Mouse (Mus musculus) inflammation-experienced regulatory T-cells, adult 6 months (primary cell): ENCODE data around the gene Grid1. TPM values are rescaled to one million over a fixed set of nuclear protein-coding genes. Genes with fewer than 3 reads are reported as not detected.

Experiments used
- ATAC-seq: one replicate; pipeline ENCODE4 v1.8.0; 2017
- polyA plus RNA-seq, 3 experiments: library from polyadenylated mRNA; unstranded; fragments of 100-300 nt; shearing (Covaris generic); gene quantifications; one replicate each; pipeline ENCODE4 v1.2.1; 2017

The Grid1 gene
- polyA plus RNA-seq, 3 experiments from 2014 or later = not detected

DNA sequence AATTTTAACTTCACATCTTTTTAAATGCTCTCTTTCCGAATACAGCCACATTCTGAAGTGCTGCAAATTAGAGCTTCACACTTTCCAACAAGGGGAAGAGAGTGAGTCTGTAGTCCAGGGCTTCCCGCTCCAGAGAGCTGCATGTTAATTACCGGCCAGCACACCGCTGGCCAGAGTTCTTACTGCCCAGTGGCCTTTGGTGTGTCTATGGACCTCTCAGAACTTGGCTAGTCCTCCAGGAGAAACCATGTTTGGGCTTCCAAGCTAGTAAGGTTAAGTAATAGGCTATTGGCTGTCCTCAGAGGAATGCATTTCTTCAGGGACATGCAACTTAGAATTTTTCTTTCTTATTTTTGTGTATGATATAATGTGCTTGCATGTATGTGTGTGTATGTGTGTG, 301.0 kb downstream of the Grid1 start:
- ATAC-seq = no peak

GRCm38 (mm10) chr14:35122111-35122510, 302.2 kb downstream of the Grid1 start:
- ATAC-seq = no peak

DNA sequence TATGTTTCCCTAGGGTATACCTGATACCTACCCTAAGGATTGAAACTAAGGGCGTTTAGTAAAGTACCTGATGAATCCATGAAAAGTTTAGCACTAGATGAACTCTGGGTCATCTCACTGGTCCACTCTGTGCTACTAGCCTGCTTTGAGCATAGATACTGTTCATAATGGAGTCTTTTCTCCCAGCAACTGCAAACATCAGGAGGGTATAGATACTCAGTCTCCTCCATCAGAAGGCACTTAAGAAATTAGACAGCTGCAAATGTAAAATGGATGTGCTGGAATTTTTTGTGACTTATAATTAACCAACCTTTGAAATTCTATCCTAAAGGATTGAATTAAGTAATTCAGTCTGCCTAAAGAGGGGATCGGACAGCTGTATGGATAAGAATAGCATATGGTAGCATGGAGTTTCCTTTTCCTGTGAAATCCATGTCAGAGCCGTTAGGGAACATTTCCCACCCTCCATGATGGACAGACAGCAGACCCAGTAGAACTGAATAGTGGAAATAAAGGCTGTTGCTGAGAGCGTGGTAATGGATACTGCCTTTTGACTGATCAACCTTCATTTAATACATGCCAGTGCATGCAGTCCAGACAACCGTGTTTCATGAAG, 303.5 kb downstream of the Grid1 start:
- no peak for ATAC-seq

GRCm38 (mm10) chr14:35127616-35128015, 307.7 kb downstream of the Grid1 start:
- no peak for ATAC-seq

GRCm38 (mm10) chr14:35135056-35135455, 315.1 kb downstream of the Grid1 start:
- no peak for ATAC-seq

- ATAC-seq = no peak
These were observed 318.2 kb downstream of the Grid1 start for GRCm38 (mm10) chr14:35138069-35138468.

DNA sequence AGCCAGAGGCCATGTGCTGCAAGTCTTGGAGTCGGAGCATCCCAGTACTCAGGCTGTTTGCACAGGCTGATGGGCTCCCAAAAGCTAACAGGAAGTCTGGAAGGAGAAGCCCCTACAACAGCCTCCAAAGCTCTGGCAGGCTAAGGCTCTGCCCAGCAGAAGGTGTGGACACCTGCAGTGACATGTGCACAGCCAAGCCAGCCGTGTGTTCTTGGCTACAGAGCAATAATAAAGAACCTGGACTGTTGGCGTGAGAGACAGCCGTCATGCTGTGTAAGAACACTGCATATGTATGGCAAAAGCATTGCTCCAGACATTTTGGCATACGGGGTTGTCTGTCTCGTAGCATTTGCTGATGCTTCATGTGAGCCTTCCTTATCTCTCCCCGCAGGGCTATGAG, 319.9 kb downstream of the Grid1 start:
- ATAC-seq = no peak

DNA sequence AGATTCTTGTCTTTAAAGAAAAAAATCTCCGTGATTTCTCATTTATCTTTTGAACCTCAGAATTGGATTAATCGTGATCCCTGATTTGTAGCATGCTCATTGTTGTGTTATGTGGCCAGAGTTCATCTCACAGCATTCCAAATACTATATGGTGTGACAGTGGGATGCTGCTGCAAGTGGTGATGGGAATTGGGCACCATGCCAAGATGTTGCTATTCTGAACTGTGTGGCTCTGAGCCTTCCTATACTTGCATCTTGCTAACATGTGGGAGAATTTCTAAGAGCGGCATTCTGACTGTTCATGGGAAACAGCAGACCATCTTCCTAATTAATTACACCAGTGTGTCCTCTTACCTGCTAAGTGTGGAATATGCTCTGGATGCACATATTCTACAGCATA, 332.5 kb downstream of the Grid1 start:
- no peak for ATAC-seq

- ATAC-seq = no peak
These were observed 333.9 kb downstream of the Grid1 start for GRCm38 (mm10) chr14:35153701-35154277.

DNA sequence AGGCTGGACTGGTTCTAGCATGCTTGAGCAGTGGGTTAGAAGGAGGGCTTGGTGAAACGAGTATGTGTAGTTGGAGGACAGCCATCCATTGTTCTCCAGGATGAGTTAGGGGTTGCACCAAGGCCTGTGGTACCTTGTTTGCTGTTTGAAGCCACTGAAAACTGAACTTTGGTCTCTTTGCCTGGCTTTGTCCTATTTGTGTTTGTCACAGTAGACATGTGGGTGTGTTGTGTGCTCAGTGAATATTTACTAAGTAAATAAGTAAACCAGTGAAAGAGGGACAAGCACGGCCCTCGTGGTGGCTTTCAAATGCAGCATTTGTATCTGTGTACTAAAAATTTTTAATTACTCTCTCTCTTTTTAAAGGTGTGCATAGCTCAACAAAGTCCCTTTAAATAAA, 334.5 kb downstream of the Grid1 start:
- no peak for ATAC-seq

- no peak for ATAC-seq
These were observed 337.3 kb downstream of the Grid1 start for GRCm38 (mm10) chr14:35157069-35157655.

GRCm38 (mm10) chr14:35159296-35159695, 339.4 kb downstream of the Grid1 start:
- ATAC-seq = no peak

GRCm38 (mm10) chr14:35167451-35167850, 347.5 kb downstream of the Grid1 start:
- ATAC-seq = no peak

GRCm38 (mm10) chr14:35173861-35174260, 354.0 kb downstream of the Grid1 start:
- no peak for ATAC-seq

DNA sequence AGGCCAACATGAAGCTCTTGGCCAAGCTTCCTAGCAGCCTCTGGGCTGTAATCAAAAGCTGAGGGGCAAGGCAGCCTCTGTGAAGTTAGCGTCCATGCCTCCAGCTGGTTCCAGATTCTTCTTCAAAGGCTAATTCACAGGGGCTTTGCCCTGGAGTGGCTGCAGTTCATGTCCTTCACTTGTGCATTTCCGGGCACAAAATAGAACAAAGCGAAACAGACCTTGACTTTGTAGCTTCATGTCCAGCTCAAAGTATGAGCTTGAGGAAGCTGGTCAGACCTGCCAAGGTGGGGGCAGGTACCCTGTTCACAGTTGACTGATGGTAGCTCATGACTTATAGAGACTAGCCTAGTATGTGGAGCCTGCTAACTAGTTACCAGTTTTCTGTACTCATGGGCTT, 356.1 kb downstream of the Grid1 start:
- no peak for ATAC-seq

DNA sequence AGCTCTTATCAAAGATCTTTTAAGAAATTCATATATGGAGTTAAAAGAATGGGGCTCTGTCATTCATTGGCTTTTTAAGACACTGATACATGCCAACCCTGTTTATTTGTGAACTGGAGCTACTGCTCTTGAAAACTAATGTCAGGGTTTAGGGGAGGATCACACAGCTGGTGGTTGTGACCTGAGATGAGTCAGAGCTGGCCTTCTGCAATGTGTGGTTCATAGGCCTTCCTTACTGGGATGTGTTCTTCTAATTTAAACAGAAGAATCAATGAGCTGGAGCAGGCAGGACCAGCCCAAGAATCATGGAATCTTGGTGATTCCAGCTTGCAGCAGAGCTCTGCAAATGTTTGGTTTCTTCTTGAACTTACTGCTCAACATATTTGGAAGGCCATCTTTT, 359.2 kb downstream of the Grid1 start:
- ATAC-seq = no peak

DNA sequence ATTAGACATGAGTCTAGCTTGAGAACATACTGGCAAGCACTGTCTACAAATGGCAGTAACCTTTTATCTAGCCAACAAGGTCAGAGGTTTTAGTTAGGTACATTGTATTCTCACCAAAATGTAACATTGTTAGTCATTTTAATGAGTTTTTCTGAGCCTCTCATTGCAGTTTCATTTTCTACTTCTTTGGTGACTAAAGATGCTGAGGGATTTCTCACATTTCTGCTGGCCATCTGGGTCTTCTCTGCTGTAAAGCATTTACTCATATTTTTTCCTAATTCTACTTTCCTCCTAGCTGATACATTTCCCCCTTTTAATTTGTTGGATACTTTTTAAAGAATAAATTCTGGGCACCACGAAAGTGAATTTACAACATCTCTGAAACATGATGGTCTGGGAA, 365.5 kb downstream of the Grid1 start:
- no peak for ATAC-seq

DNA sequence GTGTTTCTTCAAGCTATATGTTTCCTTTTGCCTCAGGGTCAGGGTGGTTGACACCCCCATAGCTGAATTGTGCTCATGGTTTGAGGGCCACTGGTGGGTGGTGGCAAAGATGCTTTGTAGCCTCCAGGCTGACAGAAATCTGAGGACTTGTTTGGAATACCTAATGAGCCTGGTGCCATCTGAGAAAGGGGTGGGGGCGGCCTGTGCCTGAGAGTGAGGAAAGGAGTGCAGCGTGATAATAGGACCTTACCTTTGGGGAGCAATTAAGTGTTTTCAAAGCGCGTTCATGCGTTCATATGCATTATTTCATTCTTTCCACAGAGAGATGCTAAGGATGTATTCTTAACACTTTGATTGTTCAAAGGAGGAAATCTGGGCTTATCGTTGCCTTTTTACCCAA, 372.3 kb downstream of the Grid1 start:
- ATAC-seq = no peak

DNA sequence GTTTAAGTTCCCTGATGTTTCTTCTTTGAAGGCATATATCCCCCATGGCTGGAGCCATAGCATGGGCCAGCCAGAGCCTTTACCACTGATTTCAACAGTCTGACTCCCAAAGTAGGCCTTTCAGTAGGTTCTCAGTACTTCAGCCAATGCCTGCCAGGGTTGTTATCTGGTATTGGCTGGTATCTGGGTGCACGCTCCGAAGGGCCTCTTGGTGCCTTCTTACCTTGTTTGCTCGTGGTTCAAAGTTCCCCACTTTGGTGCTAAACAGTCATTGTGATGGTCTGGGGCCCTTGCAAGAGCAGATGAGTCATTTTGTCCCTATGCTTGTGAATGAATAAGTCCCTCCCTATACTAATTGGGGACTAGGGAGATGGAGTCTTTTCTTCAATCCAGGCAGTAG, 377.5 kb downstream of the Grid1 start:
- no peak for ATAC-seq

GRCm38 (mm10) chr14:35198447-35198846, 378.5 kb downstream of the Grid1 start:
- ATAC-seq = no peak

GRCm38 (mm10) chr14:35198899-35199298, 379.0 kb downstream of the Grid1 start:
- no peak for ATAC-seq

GRCm38 (mm10) chr14:35209444-35209843, 389.5 kb downstream of the Grid1 start:
- ATAC-seq = no peak

DNA sequence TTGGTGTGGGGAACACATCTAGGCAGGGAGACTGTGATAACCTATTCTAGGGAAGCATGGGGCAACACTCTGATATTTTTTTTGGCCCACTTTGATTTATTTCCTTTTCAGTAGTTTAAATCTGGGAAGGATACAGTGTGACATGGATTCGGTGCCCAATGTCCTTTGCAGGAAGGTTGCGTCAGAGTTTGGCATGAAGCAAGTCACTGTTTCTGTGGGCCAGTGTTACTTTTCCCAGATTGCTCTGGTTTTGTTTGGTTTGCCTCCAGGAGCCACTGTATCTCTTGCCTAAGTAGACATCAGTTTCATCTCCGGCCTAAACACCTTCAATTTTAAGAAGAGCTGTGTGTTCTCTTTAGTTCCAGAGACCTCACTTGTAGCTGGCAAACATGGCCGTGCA, 399.1 kb downstream of the Grid1 start:
- no peak for ATAC-seq

DNA sequence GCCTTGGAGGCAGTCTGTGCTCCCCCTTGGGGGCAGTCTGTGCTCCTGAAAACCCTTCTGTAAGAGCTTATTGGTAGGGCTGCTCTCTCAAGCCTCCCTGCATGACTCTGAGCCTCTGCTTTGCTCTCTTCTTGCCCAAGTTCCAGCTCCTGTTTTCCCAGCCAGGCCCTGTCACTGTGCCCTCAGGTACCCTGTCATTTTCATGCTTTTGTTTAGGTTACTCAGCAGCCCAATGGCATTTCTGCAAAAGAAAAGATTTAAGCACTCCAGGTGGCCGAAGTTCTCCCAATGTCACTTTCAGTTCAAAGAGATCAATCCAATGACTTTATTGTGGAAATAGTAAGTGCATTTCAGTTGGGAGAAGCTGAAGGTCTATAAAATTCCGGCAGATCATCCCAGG, 402.3 kb downstream of the Grid1 start:
- ATAC-seq = no peak

DNA sequence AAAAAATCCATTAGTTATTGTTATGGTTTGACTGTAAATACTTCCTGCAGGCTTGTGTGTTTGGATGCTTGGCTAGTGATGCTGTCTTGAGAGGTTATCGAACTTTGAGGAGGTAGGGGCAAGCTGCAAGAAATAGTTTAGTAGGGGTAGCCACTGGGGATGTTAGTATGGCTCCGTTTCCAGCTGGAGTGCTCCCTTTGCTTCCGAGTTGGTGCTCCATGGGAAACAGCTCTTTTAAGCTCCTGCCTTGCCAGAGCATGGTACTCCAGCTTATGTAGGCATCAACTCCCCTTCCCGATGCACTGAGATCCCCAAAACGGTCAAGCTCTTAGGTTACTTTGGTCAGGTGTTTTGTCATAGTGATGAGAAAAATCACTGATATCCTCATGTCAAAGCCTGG, 407.7 kb downstream of the Grid1 start:
- ATAC-seq = no peak
